Mouse (Mus musculus): ENCODE measurements around the gene Ube2h.

GRCm38 (mm10) chr6:30231758-30232293 lies 72.5 kb downstream of the Ube2h start:
- no peak for TF ChIP-seq POLR2A (IDR thresholded peaks at IDR 0.05; ENCODE audit: low read depth, low read length)
- TF ChIP-seq CTCF (IDR thresholded peaks at IDR 0.05; ENCODE audit: extremely low read depth, insufficient read depth, insufficient read length, insufficient replicate concordance) = no peak

Measured in spleen, adult 2 months (tissue).